Mouse (Mus musculus) liver, embryonic 14.5 days (tissue): ENCODE data around the gene Efnb2. TPM values are rescaled to one million over a fixed set of nuclear protein-coding genes. Genes with fewer than 3 reads are reported as not detected.

Experiments
- ATAC-seq: fragments of 200-750 bp; cut with Nextera tagmentation; 2 replicates; pipeline ENCODE4 v1.8.0; 2017; ENCODE audit warnings: moderate number of reproducible peaks, mild to moderate bottlenecking, moderate library complexity; ENCODE audit not compliant: insufficient read depth
- DNase-seq, 3 experiments: peaks; one replicate each; pipeline ENCODE4 v3.0.0-alpha.2; 2012 to 2013; ENCODE audit warnings: low read depth in 3 of 3, low spot score in 3 of 3
- H3K27ac ChIP-seq: fragments of 300-500 bp; sonication (generic); 2 replicates; pipeline ENCODE4 v1.5.1; 2014; ENCODE audit warnings: moderate library complexity, mild to moderate bottlenecking, control low read depth, inconsistent platforms
- H3K27me3 ChIP-seq: fragments of 300-500 bp; sonication (generic); 2 replicates; pipeline ENCODE4 v1.6.1; 2014; ENCODE audit warnings: mild to moderate bottlenecking, low read length, moderate library complexity; ENCODE audit not compliant: control insufficient read depth, insufficient read depth
- H3K36me3 ChIP-seq: fragments of 300-500 bp; sonication (generic); replicated peaks from 2 replicates; pipeline ENCODE4 v1.6.1; 2014; ENCODE audit warnings: low read depth; ENCODE audit not compliant: control insufficient read depth, insufficient read depth
- H3K4me1 ChIP-seq, 2 experiments: fragments of 200-500 bp in 1 of 2; fragments of 300-500 bp in 1 of 2; sonication (generic) in 1 of 2; replicated peaks; 2 replicates each; pipeline ENCODE4 v1.6.1; 2012 to 2014; ENCODE audit warnings: antibody characterized with exemption in 1 of 2, inconsistent platforms in 1 of 2, low read length in 1 of 2; ENCODE audit not compliant: control insufficient read depth in 2 of 2, insufficient read depth in 2 of 2
- H3K4me2 ChIP-seq: fragments of 300-500 bp; sonication (generic); 2 replicates; pipeline ENCODE4 v1.6.1; 2014; ENCODE audit warnings: low read depth, mild to moderate bottlenecking, control low read depth, moderate library complexity
- H3K4me3 ChIP-seq, 2 experiments: fragments of 200-500 bp in 1 of 2; fragments of 300-500 bp in 1 of 2; sonication (generic) in 1 of 2; 2 replicates each; pipeline ENCODE4 v1.5.1; 2012 to 2014; ENCODE audit warnings: low read depth in 2 of 2, low read length in 2 of 2, mild to moderate bottlenecking in 2 of 2, control low read depth in 1 of 2, inconsistent platforms in 1 of 2, moderate library complexity in 1 of 2; ENCODE audit not compliant: insufficient read depth in 1 of 2
- H3K9ac ChIP-seq: fragments of 300-500 bp; sonication (generic); replicated peaks from 2 replicates; pipeline ENCODE4 v1.6.1; 2014; ENCODE audit warnings: mild to moderate bottlenecking, control low read depth, moderate library complexity
- H3K9me3 ChIP-seq: fragments of 300-500 bp; sonication (generic); 2 replicates; pipeline ENCODE4 v1.6.1; 2016; ENCODE audit warnings: low read length, mixed read lengths; ENCODE audit not compliant: control insufficient read depth
- CTCF ChIP-seq: IDR thresholded peaks from 2 replicates; pipeline ENCODE4 v1.5.1; 2016; ENCODE audit warnings: antibody characterized with exemption, low read depth, control low read depth
- EP300 ChIP-seq: IDR thresholded peaks from 2 replicates; pipeline ENCODE4 v1.6.1; 2016; ENCODE audit warnings: antibody characterized with exemption, low read depth
- WGBS: fragments of 180-500 bp; shearing (Covaris S2); extraction: QIAGEN DNeasy Blood & Tissue Kit; methylation state at CpG from one replicate; pipeline ENCODE4 v1.1.7; 2014; ENCODE audit not compliant: insufficient replicate concordance; 5-methylcytosine and 5-hydroxymethylcytosine counted together
- polyA plus RNA-seq, 2 experiments: library from polyadenylated mRNA; depleted of rRNA in 1 of 2; stranded (reverse) in 1 of 2; unstranded in 1 of 2; fragments of >200 nt; fragmentation: Nextera tagmentation in 1 of 2; extraction: Ambion mirVana in 1 of 2; gene quantifications; 2 replicates each; pipeline versions ENCODE4 v1.2.1 to v1.2.3; 2012 to 2014

The Efnb2 gene
- polyA plus RNA-seq, 2 experiments: 0.79 to 0.85 TPM

DNA sequence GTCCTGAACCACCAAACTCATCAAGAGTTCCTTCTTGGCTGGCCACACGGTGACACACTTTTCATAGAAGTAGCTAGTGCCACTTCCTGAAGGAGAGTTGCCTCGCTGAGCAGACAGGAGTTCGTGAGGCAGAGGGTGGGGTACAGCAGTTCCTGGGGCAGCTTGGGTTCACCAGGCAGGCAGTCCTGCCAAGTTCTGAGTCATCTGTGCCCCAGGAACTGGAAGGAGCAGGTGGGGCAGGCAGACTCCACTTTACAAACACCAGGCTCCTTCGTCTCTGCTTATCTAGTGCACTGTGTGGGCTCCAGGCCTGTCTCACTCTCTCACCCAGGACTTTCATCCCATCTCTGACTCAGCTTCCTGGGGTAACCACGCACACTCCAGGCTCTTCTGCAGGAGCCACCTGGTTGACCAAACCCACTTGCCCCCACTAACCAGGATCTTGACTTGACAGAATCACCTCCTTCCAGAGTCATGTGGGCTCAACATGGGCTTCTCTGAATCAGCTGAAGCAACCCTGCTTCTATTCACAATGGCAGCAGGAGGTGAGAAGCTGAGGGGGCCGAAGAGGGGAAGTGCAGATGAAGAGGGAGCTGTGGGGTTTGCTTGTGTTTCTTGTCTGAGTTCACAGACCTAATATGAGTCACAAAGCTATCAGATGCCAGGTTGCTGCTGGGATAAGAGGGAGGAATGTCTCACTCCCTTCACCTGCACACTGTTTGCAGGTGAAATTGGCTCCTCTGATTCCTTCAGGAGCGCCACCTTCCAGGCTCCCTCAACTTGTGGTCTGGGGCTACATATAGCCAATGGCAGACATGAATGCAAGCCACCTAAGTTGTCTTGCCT, 58.2 kb downstream of the Efnb2 start:
- no peak overlapping the region for H3K27ac ChIP-seq
- no peaks in the 10 kb centered on the region for H3K36me3 ChIP-seq
- WGBS: 22% methylated on average over 7 of the region's 7 CpGs
- DNase-seq (no peak), ATAC-seq (no peak)
- H3K4me1 ChIP-seq: no peaks in the 10 kb centered on the region
- TF ChIP-seq EP300: no peak
- TF ChIP-seq CTCF: no peak
- H3K9ac ChIP-seq: no peak overlapping the region
- H3K4me2 ChIP-seq: no peak overlapping the region
- no peaks in the 10 kb centered on the region for H3K9me3 ChIP-seq
- H3K4me3 ChIP-seq: no peak overlapping the region
- no peaks in the 10 kb centered on the region for H3K27me3 ChIP-seq

DNA sequence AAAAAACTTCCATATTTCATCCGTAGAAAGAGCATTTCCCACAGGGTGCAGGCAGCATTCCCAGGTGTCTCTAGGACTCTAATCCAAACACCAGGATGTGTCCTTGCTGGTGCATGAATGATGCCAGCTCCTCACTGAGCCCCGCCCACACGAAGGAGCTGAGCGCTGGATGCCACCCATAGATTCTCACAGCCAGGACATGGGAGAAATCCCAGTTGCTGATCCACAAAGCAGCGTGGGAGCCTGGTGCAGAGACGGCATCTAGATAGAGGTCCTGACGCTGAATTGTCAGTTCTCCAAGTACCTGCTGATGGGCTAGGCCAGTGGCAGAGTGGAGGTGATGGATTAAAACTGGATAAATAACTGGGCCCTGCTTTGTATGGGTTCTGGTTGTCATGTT, 61.1 kb downstream of the Efnb2 start:
- ATAC-seq (no peak), DNase-seq (no peak)
- H3K4me2 ChIP-seq: no peak overlapping the region
- no peaks in the 10 kb centered on the region for H3K36me3 ChIP-seq
- no peak overlapping the region for H3K4me3 ChIP-seq
- H3K4me1 ChIP-seq: no peaks in the 10 kb centered on the region
- TF ChIP-seq CTCF: no peak
- no peak for TF ChIP-seq EP300
- no peak overlapping the region for H3K27ac ChIP-seq
- H3K9ac ChIP-seq: no peak overlapping the region
- no peaks in the 10 kb centered on the region for H3K9me3 ChIP-seq
- WGBS: 83% methylated on average over 7 of the region's 7 CpGs
- H3K27me3 ChIP-seq: no peaks in the 10 kb centered on the region

DNA sequence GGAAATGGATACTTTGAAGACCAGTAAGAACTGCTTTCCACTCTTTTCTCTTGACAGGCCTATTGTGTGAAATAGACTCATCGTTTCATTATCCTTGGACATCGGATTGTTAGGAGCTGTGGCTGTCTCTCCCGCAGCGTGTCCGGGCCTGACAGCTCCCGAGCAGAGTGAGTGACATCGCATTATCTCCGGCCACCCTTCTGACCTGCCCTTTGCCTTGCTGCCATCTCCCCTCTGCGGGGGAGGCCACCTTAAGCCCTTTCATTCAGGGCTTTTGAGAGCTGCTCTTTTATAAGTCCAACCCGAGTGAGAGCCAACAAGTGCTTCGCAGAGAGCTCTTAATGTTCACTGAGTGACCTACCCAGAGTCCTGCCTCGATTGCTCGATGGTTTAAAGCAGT, 63.6 kb downstream of the Efnb2 start:
- WGBS: 53% methylated on average over 13 of the region's 13 CpGs

DNA sequence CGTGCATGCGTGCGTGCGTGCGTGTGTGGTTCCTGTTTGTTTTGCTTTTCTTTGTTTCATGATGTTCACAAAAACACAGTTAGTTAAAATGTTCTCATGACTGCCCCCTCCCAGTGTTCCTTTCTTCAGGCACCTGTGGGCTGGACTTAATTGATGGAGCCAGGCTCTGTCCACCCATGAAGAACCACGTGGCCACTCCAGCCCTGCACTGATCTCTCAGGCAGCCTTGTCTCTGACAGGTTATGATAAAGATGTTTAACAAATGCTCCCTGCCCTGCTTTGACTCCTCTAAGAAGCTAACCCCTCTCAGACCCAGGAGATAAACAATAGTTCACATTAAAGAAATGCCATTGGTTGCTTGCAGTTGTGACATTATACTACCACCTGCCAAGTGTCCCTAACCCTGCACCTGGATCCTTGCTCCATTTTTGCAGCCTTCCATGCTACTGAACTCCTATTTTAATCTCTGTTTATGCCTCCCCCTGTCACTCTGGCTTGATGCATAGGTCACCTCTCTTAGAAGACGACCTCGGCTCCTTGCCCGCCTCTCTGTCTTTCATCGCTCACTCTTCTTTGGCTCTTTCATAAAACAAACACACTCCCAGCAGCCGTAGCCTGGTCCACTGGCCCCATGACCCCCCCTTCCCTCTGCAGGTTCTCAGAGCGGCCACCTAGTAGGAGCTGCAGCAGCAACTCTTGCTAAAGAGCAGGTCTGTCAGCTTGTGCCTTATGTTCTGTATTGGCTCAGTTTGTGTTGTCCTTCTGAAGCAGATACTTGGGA, 65.0 kb downstream of the Efnb2 start:
- Histone ChIP-seq H3K36me3 (no peaks in the 10 kb centered on the region), H3K4me3 (no peak overlapping the region), H3K9ac (no peak overlapping the region), H3K27me3 (no peaks in the 10 kb centered on the region), H3K9me3 (no peaks in the 10 kb centered on the region), H3K27ac (no peak overlapping the region), H3K4me1 (no peaks in the 10 kb centered on the region), H3K4me2 (no peak overlapping the region)
- ATAC-seq: no peak
- TF ChIP-seq CTCF: no peak
- TF ChIP-seq EP300: no peak
- DNase-seq: no peak
- 68% methylated on average over 12 of the region's 12 CpGs for WGBS

More for the DNA sequence above, 63.6 kb downstream of the Efnb2 start:
- H3K4me1 ChIP-seq: no peaks in the 10 kb centered on the region
- H3K36me3 ChIP-seq: no peaks in the 10 kb centered on the region
- no peak for ATAC-seq
- TF ChIP-seq CTCF: no peak
- no peak for TF ChIP-seq EP300
- H3K9ac ChIP-seq: no peak overlapping the region
- H3K27me3 ChIP-seq: no peaks in the 10 kb centered on the region
- H3K27ac ChIP-seq: no peak overlapping the region
- no peak overlapping the region for H3K4me3 ChIP-seq
- no peak overlapping the region for H3K4me2 ChIP-seq
- no peaks in the 10 kb centered on the region for H3K9me3 ChIP-seq
- no peak for DNase-seq

DNA sequence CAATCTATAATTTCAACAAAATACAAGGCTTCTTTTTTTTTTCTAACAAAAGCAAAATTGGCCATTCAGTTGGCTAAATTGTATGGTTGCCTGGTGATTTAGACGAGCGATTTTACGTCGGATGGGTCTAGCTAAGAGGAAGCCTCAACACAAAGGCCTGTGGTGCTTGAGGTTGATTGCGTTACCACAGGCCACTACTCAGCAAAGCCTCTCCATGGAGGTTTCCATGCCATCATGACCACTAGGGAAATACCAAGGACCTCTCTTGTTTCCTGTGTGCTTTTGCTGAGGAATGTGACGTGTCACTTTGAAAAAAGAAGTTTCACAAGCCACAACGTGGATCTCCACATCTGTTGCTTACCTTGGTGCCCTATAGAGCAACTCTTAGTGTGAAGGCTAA, 67.2 kb downstream of the Efnb2 start:
- Histone ChIP-seq H3K4me2 (no peak overlapping the region), H3K27ac (no peak overlapping the region), H3K27me3 (no peaks in the 10 kb centered on the region), H3K4me1 (no peaks in the 10 kb centered on the region), H3K9me3 (no peaks in the 10 kb centered on the region), H3K36me3 (no peaks in the 10 kb centered on the region), H3K9ac (no peak overlapping the region), H3K4me3 (no peak overlapping the region)
- no peak for ATAC-seq
- no peak for DNase-seq
- no peak for TF ChIP-seq CTCF
- no peak for TF ChIP-seq EP300
- WGBS: 31% methylated on average over 7 of the region's 7 CpGs
